Mouse (Mus musculus): Measurements from ENCODE around the gene Emc4.

Emc4 gene

DNA sequence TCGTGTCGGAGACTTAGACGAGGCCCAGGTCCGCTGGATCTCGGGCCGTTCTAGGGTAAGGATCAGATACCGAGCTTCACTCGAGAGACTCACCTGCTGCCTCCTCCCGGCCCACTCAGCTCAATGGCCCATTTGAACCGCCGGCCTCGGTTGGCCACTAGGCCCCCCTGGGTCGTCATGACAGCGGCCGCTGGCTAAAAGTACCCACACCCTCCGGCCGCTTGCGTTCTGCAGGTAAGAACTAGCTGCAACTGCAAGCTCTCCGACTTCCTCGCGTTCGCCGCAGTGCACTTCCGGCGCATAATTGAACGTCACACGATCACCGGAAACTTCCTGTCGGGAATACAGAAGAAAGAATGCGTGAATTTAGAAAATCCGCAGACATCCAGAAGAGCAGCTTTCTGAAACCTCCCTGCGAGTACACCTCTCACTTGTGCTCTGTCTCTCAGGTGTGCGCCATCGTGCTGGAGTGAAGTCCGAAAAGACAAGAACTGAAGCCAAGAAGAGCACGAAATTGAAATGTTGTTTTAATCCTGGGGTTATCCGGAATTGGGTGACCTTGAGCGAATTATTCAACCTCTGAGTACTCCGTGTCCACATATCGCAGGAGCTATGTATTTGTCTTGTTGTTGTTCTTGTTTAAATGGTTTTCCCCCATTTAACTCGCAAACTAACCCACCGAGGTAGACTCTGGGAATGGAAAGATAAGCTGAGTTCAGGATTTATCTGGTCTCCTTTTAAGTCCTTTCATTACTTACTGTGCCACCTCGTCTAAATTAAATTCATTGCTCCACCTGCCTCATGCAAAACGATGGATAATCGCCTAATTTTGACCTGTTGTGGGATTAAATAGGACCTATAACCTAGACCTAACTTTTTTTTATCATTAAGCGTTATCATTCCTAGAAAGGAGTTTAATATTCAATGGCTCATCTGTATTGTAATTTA lies at the start of gene Emc4:
Gene Emc4 (minus strand): TSS at position 302 of the 948 bp plus-strand sequence.
- DNase-seq (ENCODE audit: low read depth, low spot score) = peak; percentile 87

DNA sequence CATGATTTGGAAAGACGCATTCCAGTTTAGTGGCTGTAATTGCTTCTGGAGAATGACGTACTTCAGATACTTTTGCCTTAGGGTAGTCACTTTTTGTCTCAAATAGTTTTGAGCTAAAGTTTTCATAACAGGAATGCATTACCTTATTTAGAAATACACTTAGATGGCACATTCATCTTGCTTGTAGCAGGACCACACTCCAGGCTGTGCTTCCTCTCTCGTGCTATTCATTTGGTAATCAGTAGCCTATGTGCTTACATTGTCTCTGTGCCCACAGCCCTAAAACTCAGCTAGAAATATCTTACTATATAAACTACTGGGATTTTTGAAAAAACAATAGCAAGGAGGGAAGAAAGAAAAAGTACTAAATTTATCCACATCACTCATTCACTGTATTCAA lies 39.2 kb upstream of the Emc4 start:
- no peak for DNase-seq (ENCODE audit: low read depth, low spot score)

GRCm38 (mm10) chr2:112396649-112397048 lies 28.8 kb upstream of the Emc4 start:
- DNase-seq (ENCODE audit: low read depth, low spot score) = no peak

DNA sequence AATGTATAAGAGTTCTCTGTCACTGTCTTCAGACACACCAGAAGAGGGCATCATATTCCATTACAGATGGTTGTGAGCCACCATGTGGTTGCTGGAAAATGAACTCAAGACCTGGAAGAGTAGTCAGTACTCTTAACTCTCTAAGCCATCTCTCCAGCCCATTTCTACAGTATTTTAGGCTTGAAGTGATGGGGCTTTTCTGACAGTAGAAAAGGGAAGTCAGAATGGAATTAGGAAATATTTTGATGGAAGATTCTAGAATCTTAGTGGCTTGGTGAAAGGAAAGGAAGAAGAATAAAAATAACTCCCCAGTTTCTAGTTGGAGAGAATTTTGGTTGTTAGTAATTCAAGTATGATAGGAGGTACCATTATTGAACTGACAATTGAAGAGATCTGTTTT lies 26.1 kb upstream of the Emc4 start:
- DNase-seq (ENCODE audit: low read depth, low spot score) = no peak

DNA sequence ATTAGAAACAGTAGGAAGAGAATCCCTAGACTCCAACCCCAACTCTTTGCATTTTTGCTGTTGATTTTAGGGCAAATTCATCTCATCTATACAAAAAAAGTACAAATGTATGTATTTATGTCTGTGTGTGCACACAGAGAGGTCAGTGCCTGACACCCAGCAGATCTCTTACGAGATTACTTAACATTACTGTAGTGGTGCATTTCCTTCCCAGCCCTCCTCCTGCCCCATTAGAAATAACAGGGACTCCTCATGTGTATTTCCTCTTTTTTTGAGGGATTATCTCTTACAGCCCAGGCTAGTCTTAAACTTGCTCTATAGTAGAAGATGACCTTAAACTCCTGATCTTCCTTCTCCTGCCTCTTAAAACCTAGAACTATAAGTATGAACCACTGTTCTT lies 24.9 kb upstream of the Emc4 start:
- no peak for DNase-seq (ENCODE audit: low read depth, low spot score)

GRCm38 (mm10) chr2:112391346-112392000 lies 23.6 kb upstream of the Emc4 start:
- no peak for DNase-seq (ENCODE audit: low read depth, low spot score)

DNA sequence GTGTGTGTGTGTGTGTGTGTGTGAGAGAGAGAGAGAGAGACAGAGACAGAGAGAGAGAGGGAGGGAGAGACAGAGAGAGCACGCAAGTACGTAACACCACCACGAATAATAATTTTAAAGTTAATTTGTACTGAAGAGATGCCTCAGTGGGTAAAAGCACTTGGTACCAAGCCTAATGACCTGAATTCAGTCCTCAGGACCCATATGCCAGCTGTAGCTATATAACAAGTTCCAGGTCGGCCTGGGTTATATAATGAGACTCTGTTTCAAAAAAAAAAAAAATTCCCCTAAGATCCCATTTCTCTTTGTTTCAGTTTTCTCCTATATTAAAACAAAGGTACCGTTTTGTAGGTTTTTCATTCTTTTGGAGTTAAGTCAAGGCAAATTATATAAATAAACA lies 23.0 kb upstream of the Emc4 start:
- DNase-seq (ENCODE audit: low read depth, low spot score) = no peak

- no peak for DNase-seq (ENCODE audit: low read depth, low spot score)
Observed at GRCm38 (mm10) chr2:112381219-112381618, 13.4 kb upstream of the Emc4 start.

GRCm38 (mm10) chr2:112380131-112380530 lies 12.3 kb upstream of the Emc4 start:
- no peak for DNase-seq (ENCODE audit: low read depth, low spot score)

GRCm38 (mm10) chr2:112378973-112379898 lies 11.4 kb upstream of the Emc4 start, which contains the start of gene Katnbl1:
Katnbl1 (plus strand) TSS chr2:112379211.
- peak; percentile 89 for DNase-seq (ENCODE audit: low read depth, low spot score)

GRCm38 (mm10) chr2:112374610-112375009 lies 6.8 kb upstream of the Emc4 start:
- DNase-seq (ENCODE audit: low read depth, low spot score) = no peak

GRCm38 (mm10) chr2:112373141-112373540 lies 5.3 kb upstream of the Emc4 start:
- no peak for DNase-seq (ENCODE audit: low read depth, low spot score)

DNA sequence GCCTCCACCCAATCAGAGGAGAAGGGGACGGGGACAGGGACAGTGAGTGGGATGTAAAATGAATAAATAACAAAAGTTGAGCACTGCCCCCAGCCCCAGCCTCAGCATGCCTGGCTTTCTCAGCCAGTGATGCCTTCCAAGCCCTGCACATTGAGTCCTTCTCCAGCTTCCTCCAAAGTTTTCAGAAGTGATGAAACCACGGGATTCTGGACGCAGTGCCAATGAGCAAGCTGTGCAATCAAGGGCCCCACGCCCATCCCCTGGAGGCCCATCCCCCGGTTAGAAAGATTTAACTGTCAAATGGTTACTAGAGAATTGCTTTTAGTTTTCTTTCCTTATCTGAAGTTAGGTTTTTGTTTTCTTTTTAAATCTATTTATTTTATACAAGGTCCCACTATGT lies 2.1 kb upstream of the Emc4 start:
- no peak for DNase-seq (ENCODE audit: low read depth, low spot score)

DNA sequence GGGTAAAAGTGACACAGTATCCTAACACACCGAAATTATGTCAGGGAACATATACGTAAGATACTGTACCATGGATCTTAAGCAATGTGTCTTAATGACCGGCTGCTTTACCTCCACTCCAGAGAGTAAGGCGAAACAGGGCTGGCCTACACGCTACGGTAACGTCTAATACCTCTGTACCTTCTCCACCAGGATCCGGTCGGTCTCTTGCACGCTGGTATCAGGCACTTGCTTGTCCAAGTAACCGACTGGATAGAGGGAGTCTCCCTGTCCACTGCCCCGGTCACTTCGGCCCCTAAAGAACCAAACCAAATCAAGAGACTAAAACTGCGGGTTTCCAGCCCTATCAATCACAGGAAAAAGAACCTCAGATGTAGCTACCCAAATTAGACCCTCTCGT lies 605 bp downstream of the Emc4 start:
- DNase-seq (ENCODE audit: low read depth, low spot score) = no peak

DNA sequence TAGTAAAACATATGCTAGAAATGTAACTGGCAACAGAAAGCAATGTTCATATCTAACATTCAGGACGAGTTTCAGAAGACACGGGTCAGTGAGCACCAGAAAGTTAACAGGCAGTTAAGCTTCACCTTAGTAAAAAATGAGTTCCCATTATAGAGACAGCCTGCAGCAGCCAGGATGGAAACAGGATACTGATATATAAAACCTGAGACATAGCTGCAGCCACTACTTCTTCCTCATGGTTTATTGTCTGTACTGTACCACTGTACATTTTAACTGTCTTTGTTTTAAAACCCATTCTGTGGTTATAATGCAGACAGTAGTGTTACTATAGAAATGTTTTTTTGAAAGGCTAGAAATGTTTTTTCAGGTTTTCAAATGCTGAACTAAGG lies 7.1 kb downstream of the Emc4 start:
- DNase-seq (ENCODE audit: low read depth, low spot score) = no peak

- no peak for DNase-seq (ENCODE audit: low read depth, low spot score)
Observed at GRCm38 (mm10) chr2:112360012-112360780, 7.6 kb downstream of the Emc4 start.

GRCm38 (mm10) chr2:112359611-112360010 lies 8.2 kb downstream of the Emc4 start:
- DNase-seq (ENCODE audit: low read depth, low spot score) = no peak

DNA sequence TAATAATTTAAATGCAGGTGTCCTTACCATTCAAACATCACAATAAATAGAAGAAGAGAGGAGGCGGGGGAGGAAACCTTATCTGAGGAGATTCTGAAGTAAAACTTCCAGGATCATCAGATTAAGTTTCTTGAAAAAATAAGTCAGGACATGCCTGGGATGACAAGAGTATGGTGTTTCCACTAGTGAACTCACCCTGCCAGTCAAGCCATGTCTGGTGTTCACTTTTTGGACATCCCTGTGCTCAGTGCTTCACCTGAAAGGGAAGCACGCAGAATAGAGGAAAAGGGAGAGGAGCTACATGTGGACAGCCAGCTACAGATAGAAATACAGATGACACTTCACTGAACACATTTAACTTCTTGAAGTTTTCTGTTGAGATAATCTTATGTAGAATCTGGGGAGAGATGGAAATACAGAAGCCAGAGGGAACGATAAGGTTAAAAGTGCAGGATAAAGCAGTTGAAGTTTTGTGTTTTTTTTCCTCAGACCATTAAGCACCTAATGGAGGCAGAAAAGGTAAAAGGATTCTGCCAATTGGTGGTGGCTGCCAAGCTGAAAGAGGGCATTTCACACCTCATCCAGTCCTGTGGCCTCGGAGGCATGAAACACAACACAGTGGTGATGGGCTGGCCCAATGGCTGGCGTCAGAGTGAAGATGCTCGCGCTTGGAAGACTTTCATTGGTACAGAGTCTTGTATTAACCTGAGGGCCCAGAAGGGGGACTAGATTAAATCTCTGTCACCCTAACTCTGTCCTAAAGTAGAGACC lies 14.0 kb downstream of the Emc4 start:
- DNase-seq (ENCODE audit: low read depth, low spot score) = no peak

- no peak for DNase-seq (ENCODE audit: low read depth, low spot score)
Observed at GRCm38 (mm10) chr2:112348246-112348645, 19.6 kb downstream of the Emc4 start.

GRCm38 (mm10) chr2:112341117-112341516 lies 26.7 kb downstream of the Emc4 start:
- DNase-seq (ENCODE audit: low read depth, low spot score) = no peak

Measured in retina, postnatal 7 days (tissue).